Mouse (Mus musculus): ENCODE results near the gene Klk1.

GRCm38 (mm10) chr7:44268117-44268516 is 43.0 kb downstream of the Klk1 start:
- TF ChIP-seq ZC3H11A (IDR thresholded peaks at IDR 0.05; ENCODE audit: borderline replicate concordance, low read depth, low read length) (no peak), CHD2 (IDR thresholded peaks at IDR 0.05; ENCODE audit: low read depth, low read length) (no peak)

All from ES-E14 (cell line).